Mouse (Mus musculus) heart, postnatal 14 days (tissue): ENCODE measurements at regions not wholly inside any gene's neighbourhood (a gene's known extent, or its start where the extent isn't known, plus 50 kb on each side); places are given as distances from the start of the nearest gene placed in this dataset.

Experiments
- DNase-seq, 2 experiments: peaks; one replicate each; pipeline ENCODE4 v3.0.0; 2021 to 2022
- intact Hi-C: fragments of 180-260 bp; cut with DNase I; formaldehyde crosslinking; loops from one replicate; pipeline ENCODE4 v1.15.1; 2025
- microRNA-seq, 2 experiments: library from miRNA; unstranded; fragments of <30 nt; microRNA quantifications; one replicate each; pipeline ENCODE4 v1.2.0; 2021 to 2022

- intact Hi-C loops: no loop called here
- no peak for DNase-seq
These were observed 67.8 kb upstream of the Adgra3 start for GRCm38 (mm10) chr5:50126594-50126993.

GRCm38 (mm10) chr5:50126177-50126576, 67.4 kb upstream of the Adgra3 start:
- intact Hi-C loops: no loop called here
- no peak for DNase-seq

GRCm38 (mm10) chr5:50125676-50126075, 66.9 kb upstream of the Adgra3 start:
- intact Hi-C loops: no loop called here
- no peak for DNase-seq

- no peak for DNase-seq
- intact Hi-C loops: no loop called here
These were observed 64.0 kb upstream of the Adgra3 start for GRCm38 (mm10) chr5:50122829-50123241.

GRCm38 (mm10) chr5:50119860-50120259, 61.1 kb upstream of the Adgra3 start:
- no peak for DNase-seq
- intact Hi-C loops: no loop called here

Small RNA genes in the stretch of these regions (microRNA-seq; reads per million reads assigned to microRNA genes)
- gene Mir8117: 0 reads per million in 2 experiments
